Mouse (Mus musculus) intestine, postnatal 0 days (tissue): ENCODE results near the gene Ctnnbl1. TPM values are rescaled to one million over a fixed set of nuclear protein-coding genes. Genes with fewer than 3 reads are reported as not detected.

Experiments used
- ATAC-seq: fragments of 200-750 bp; cut with Nextera tagmentation; 2 replicates; pipeline ENCODE4 v1.8.0; 2017; ENCODE audit warnings: mild to moderate bottlenecking, moderate TSS enrichment, moderate library complexity
- H3K27ac ChIP-seq: fragments of 300-500 bp; sonication (generic); 2 replicates; pipeline ENCODE4 v1.5.1; 2014; ENCODE audit warnings: mild to moderate bottlenecking, low read depth, low read length, moderate library complexity
- H3K27me3 ChIP-seq: fragments of 300-500 bp; sonication (generic); replicated peaks from 2 replicates; pipeline ENCODE4 v1.6.1; 2014; ENCODE audit warnings: low read length, mixed read lengths; ENCODE audit not compliant: control insufficient read depth, insufficient read depth
- H3K36me3 ChIP-seq: fragments of 300-500 bp; sonication (generic); 2 replicates; pipeline ENCODE4 v1.6.1; 2014; ENCODE audit warnings: mild to moderate bottlenecking, moderate library complexity; ENCODE audit not compliant: control insufficient read depth, insufficient read depth
- H3K4me1 ChIP-seq: fragments of 300-500 bp; sonication (generic); replicated peaks from 2 replicates; pipeline ENCODE4 v1.6.1; 2014; ENCODE audit warnings: antibody characterized with exemption, low read length, mixed read lengths; ENCODE audit not compliant: control insufficient read depth, insufficient read depth
- H3K4me2 ChIP-seq: fragments of 300-500 bp; sonication (generic); replicated peaks from 2 replicates; pipeline ENCODE4 v1.6.1; 2014; ENCODE audit warnings: low read depth, mild to moderate bottlenecking, moderate library complexity
- H3K4me3 ChIP-seq: fragments of 300-500 bp; sonication (generic); 2 replicates; pipeline ENCODE4 v1.5.1; 2014; ENCODE audit warnings: low read depth, low read length
- H3K9ac ChIP-seq: fragments of 300-500 bp; sonication (generic); 2 replicates; pipeline ENCODE4 v1.6.1; 2014; ENCODE audit warnings: mild to moderate bottlenecking, low read depth, low read length
- H3K9me3 ChIP-seq: fragments of 300-500 bp; sonication (generic); 2 replicates; pipeline ENCODE4 v1.6.1; 2016; ENCODE audit warnings: mixed run types; ENCODE audit not compliant: control insufficient read depth
- CTCF ChIP-seq: sonication (generic); IDR thresholded peaks from 2 replicates; pipeline ENCODE4 v1.5.1; 2016; ENCODE audit warnings: low read depth, mild to moderate bottlenecking, control low read depth, antibody characterized with exemption, moderate library complexity
- WGBS: fragments of 180-500 bp; shearing (Covaris S2); extraction: QIAGEN DNeasy Blood & Tissue Kit; methylation state at CpG from one replicate; pipeline ENCODE4 v1.1.7; 2014; 5-methylcytosine and 5-hydroxymethylcytosine counted together
- polyA plus RNA-seq: library from polyadenylated mRNA; unstranded; fragments of >200 nt; fragmentation: Nextera tagmentation; extraction: Ambion mirVana; gene quantifications from 2 replicates; pipeline ENCODE4 v1.2.1, GENCODE M21; 2015

Gene Ctnnbl1
- polyA plus RNA-seq, 1 experiment from 2014 or later, result 19.5 TPM

DNA sequence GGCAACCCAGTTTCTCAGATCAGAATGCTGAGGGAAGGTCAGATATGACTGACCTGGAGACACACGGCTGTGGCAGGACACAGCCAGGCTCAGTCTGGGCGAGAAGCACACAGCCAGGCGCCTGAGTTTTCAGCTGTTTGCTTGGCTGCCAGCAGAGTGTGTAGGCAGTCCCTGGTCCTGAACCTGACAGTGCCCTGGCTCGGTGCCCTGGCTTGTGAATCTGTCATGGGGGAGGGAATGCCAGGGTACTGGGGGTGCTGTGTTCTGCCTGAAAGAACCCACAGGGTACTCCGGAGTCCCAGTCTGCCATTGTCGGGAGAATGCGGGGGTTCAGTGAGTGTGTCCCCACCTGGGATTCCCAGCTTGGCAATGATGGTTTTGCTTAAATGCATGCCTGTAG, 184.3 kb downstream of the Ctnnbl1 start:
- Histone ChIP-seq H3K9ac (no peak overlapping the region), H3K4me1 (no peaks in the 10 kb centered on the region), H3K27me3 (peaks cover 19% of the 10 kb centered on the region), H3K36me3 (no peaks in the 10 kb centered on the region), H3K27ac (no peak overlapping the region), H3K4me3 (no peak overlapping the region), H3K9me3 (no peaks in the 10 kb centered on the region), H3K4me2 (no peak overlapping the region)
- 67% methylated on average over 7 of the region's 7 CpGs for WGBS
- ATAC-seq, result no peak
- TF ChIP-seq CTCF, result no peak

DNA sequence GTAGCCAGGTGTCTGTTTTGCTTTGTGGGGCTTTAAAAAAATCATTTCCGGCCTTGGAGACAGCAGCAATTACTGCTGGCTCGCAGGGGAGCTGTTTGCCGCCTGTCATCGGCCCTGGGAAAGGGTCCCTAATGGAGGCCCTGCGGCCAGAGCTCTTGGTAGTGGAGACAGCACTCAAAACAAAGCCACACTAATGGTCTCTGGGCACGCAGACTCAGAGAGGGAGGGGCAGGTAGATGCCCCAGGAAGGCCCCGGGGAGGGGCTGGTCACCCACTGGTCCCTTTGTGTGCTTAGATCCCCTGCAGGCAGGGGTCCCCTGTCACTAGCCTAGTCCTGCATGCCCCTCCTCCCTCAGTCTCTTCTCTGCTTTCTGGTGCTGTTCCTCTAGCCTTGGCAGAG, 186.2 kb downstream of the Ctnnbl1 start:
- Histone ChIP-seq H3K27ac (no peak overlapping the region), H3K9me3 (no peaks in the 10 kb centered on the region), H3K9ac (no peak overlapping the region), H3K36me3 (no peaks in the 10 kb centered on the region), H3K4me3 (no peak overlapping the region), H3K4me2 (no peak overlapping the region), H3K4me1 (no peaks in the 10 kb centered on the region), H3K27me3 (peaks cover 8% of the 10 kb centered on the region; the same call in 1 of the 2 replicates)
- TF ChIP-seq CTCF, result no peak
- WGBS, result 4% methylated on average over 7 of the region's 7 CpGs
- ATAC-seq, result no peak

DNA sequence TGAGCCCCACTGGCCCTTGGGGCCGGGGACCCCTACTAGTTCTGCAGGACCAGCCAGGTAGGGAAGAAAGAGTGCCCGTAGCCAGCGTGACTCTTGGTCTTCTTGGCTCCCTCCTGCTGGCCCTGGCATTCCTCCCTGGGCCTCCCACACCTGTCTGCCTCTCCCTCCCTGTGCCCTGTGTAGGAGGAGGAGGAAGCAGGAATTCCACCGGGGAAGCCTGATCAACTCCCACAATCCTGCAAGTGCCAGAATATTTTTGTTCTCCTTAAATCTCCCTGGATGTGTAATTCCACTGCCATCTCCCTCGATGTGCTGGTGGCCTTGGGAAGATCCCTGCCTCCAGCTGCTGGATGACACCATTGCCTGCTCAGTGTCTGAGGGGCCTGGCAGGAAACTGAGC, 187.3 kb downstream of the Ctnnbl1 start:
- H3K4me2 ChIP-seq, result no peak overlapping the region
- no peaks in the 10 kb centered on the region for H3K4me1 ChIP-seq
- H3K4me3 ChIP-seq, result no peak overlapping the region
- 70% methylated on average over 5 of the region's 5 CpGs for WGBS
- H3K9me3 ChIP-seq, result no peaks in the 10 kb centered on the region
- H3K36me3 ChIP-seq, result no peaks in the 10 kb centered on the region
- no peak for ATAC-seq
- H3K9ac ChIP-seq, result no peak overlapping the region
- TF ChIP-seq CTCF, result no peak
- H3K27me3 ChIP-seq, result peaks cover 8% of the 10 kb centered on the region; the same call in 1 of the 2 replicates
- no peak overlapping the region for H3K27ac ChIP-seq

DNA sequence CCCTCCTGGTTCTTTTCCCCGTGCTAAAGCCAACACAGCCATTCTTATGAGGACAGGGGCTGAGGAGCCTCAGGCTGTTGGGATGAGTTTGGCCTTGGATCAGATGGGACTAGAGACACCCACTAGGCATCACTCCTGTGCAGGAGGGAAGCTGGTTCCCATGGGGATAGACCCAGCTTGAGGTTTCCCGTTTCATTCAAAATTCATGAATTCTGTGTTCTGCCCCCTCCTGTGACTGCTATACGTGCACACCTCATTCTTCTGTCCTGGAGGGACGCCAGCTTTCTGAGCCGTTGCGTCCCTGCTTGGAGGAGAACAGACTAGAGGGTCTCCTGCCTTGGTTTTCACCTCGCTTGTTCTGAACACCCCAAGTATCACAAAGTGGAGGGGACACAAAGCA, 189.3 kb downstream of the Ctnnbl1 start:
- Histone ChIP-seq H3K4me1 (no peaks in the 10 kb centered on the region), H3K27ac (no peak overlapping the region), H3K9me3 (no peaks in the 10 kb centered on the region), H3K9ac (no peak overlapping the region), H3K27me3 (peaks cover 10% of the 10 kb centered on the region; the same call in 1 of the 2 replicates), H3K36me3 (no peaks in the 10 kb centered on the region), H3K4me2 (no peak overlapping the region), H3K4me3 (no peak overlapping the region)
- no peak for TF ChIP-seq CTCF
- ATAC-seq, result no peak
- WGBS, result 61% methylated on average over 7 of the region's 7 CpGs

DNA sequence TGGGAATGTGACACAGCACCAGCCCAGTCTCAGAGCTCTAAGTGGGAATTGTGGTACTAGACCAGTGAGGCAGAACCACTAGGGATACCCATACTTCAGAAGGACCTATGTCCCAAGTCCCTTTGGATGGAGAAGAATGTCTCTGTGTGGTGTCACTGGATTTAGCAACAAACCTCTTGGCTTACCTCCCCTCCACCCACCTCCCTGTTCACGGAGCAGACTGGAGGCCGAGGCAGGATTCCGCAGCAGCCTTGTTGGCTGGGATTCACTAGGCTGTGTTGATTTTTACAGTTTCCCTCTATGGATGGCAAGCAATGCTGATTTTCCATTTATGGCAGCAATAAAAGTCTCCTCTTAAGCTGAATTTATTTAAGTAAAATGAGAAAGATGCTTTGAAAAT, 189.7 kb downstream of the Ctnnbl1 start:
- Histone ChIP-seq H3K36me3 (no peaks in the 10 kb centered on the region), H3K9me3 (no peaks in the 10 kb centered on the region), H3K27me3 (peaks cover 10% of the 10 kb centered on the region; the same call in 1 of the 2 replicates), H3K4me1 (no peaks in the 10 kb centered on the region), H3K4me2 (no peak overlapping the region), H3K9ac (no peak overlapping the region), H3K4me3 (no peak overlapping the region), H3K27ac (no peak overlapping the region)
- 59% methylated on average over 3 of the region's 3 CpGs for WGBS
- ATAC-seq, result no peak
- TF ChIP-seq CTCF, result no peak

DNA sequence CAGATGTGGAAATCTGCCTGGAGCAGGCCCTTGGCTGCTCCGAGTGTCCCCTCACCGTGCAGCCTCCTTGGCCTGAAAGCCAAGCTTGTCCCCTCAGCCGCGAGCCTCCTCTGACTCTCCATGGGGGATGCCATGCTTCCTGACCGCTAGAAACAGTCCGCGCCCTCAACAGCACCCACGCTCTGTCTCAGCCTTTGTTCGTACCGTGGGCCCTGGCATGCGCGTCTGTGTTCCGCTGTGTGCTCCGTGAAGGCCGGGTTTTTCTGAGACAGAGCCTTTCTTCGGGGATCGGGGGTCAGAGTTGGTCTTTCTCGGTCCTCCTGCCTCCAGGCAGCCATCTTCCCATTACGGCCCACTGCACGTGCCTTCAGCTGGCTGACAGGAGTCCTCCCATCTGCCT, 190.2 kb downstream of the Ctnnbl1 start:
- WGBS, result 66% methylated on average over 20 of the region's 20 CpGs
- Histone ChIP-seq H3K9ac (no peak overlapping the region), H3K27ac (no peak overlapping the region), H3K27me3 (peaks cover 10% of the 10 kb centered on the region; the same call in 1 of the 2 replicates), H3K4me1 (no peaks in the 10 kb centered on the region), H3K4me2 (no peak overlapping the region), H3K9me3 (no peaks in the 10 kb centered on the region), H3K36me3 (no peaks in the 10 kb centered on the region), H3K4me3 (no peak overlapping the region)
- TF ChIP-seq CTCF, result no peak
- ATAC-seq, result no peak

DNA sequence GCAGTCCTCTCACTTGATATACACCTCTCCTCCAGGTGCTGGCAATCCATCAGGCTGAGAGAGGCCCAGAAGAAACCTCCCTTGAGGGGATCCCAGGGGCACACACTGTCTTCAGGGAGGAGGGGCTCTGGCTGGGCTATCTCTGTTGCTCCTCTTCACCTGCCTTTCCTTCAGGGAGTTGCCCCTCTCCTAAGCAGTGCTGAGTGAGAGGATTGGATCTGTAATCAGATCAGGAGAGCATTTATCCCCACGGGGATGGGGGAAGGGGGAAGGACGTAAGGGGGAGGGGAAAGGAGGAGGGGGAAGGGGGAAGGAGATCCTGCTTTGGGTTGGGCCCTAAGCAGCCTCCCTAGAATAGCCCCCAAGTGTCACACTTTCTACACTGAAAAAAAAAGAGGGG, 190.6 kb downstream of the Ctnnbl1 start:
- no peak for ATAC-seq
- H3K9ac ChIP-seq, result no peak overlapping the region
- 23% methylated on average over 2 of the region's 2 CpGs for WGBS

More for the DNA sequence above, 190.6 kb downstream of the Ctnnbl1 start:
- H3K27ac ChIP-seq, result no peak overlapping the region
- TF ChIP-seq CTCF, result no peak
- no peaks in the 10 kb centered on the region for H3K4me1 ChIP-seq
- no peak overlapping the region for H3K4me3 ChIP-seq
- no peaks in the 10 kb centered on the region for H3K36me3 ChIP-seq
- no peaks in the 10 kb centered on the region for H3K9me3 ChIP-seq
- no peak overlapping the region for H3K4me2 ChIP-seq
- peaks cover 10% of the 10 kb centered on the region; the same call in 1 of the 2 replicates for H3K27me3 ChIP-seq
